Mouse (Mus musculus): Measurements from ENCODE around the gene Elk4.

GRCm38 (mm10) chr1:132075576-132075975, 68.2 kb downstream of the Elk4 start:
- no peak for TF ChIP-seq CTCF (IDR thresholded peaks at IDR 0.05; ENCODE audit: low read depth, low read length)
- TF ChIP-seq POLR2A (IDR thresholded peaks at IDR 0.05; ENCODE audit: insufficient read depth, low read length) = no peak

Data from ES-Bruce4 (cell line).